Mouse (Mus musculus) layer of hippocampus, adult 2 months (tissue): ENCODE data around the gene Fsd1l. TPM values are rescaled to one million over a fixed set of nuclear protein-coding genes. Genes with fewer than 3 reads are reported as not detected.
"Not testable (repeated sequence)": the region's sequence is repeated elsewhere in the genome, so short reads cannot be mapped to it uniquely, and the experiment has no call there.

Experiments
- DNase-seq, 2 experiments: peaks; one replicate each; pipeline ENCODE4 v3.0.0; 2022; ENCODE audit warnings: low spot score in 2 of 2
- H3K27ac ChIP-seq: fragments of 200-600 bp; 2 replicates; pipeline ENCODE4 v1.8.1; 2022
- H3K4me3 ChIP-seq: fragments of 200-600 bp; 2 replicates; pipeline ENCODE4 v1.8.1; 2022; ENCODE audit warnings: mild to moderate bottlenecking
- CTCF ChIP-seq: fragments of 200-600 bp; conservative IDR thresholded peaks from 2 replicates; pipeline ENCODE4 v1.8.1; 2022; ENCODE audit warnings: antibody characterized with exemption, mild to moderate bottlenecking, moderate library complexity
- total RNA-seq, 2 experiments: library from RNA; stranded (reverse); gene quantifications; 2 replicates each; pipeline ENCODE4 v1.2.3; 2021

Gene Fsd1l
- total RNA-seq, 2 experiments from 2014 or later: 29.2 to 32.5 TPM

DNA sequence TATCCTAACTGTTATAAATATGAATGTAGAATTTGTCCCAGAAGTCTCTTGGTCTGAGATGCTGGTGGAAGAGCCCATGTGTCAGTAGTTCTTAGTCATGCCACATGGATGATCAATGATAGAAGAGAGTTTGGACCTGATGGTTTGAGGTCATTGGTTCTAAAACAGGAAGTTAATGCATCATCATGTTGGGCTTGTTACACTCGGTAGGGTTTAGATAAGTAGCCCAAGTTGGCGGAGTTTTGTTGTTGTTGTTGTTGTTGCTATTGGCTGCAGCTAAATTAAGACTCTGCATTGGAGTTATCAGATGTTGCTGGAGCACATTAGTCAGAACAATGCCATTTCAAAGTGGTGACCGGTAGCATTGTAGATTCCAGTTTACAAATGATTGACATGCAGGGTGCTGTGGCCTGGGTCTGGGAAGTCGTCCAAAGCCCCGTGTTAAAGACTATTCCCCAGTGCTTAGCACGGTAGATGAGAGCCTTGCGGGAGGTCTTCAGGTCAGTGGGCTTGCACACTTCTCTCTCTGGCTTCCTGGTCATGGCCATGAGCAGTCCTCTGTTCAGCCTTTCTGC lies 7.4 kb downstream of the Fsd1l start:
- TF ChIP-seq CTCF: no peak
- H3K27ac ChIP-seq: no peak overlapping the region
- no peak overlapping the region for H3K4me3 ChIP-seq
- no peak for DNase-seq

GRCm38 (mm10) chr4:53658029-53658428 lies 26.8 kb downstream of the Fsd1l start:
- no peak for TF ChIP-seq CTCF

DNA sequence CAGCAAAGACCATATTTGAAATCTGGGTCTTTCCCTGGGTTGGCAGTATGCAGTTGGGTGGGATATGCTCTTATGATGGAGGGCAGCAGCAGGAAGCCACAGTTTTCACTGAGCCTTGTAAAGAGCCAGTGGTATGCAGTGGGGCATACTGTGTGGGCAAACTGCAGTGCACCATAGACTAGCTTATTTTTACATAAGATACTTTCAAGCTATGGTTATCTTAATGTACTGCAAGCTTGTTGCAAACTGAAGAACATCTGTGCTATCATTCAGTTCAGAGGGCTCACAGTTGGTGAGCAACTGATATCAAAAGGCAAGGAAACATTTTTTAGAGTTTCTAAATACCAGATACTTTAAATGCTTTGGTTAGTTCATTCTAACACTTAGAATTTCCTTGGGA lies 29.4 kb downstream of the Fsd1l start:
- Histone ChIP-seq H3K27ac (no peak overlapping the region), H3K4me3 (no peak overlapping the region)
- no peak for DNase-seq
- no peak for TF ChIP-seq CTCF

More at GRCm38 (mm10) chr4:53658029-53658428, 26.8 kb downstream of the Fsd1l start:
- H3K4me3 ChIP-seq: no peak overlapping the region
- DNase-seq: no peak
- peak overlapping the region; percentile 63 for H3K27ac ChIP-seq

- H3K4me3 ChIP-seq: no peak overlapping the region
- no peak for TF ChIP-seq CTCF
- DNase-seq: no peak
- H3K27ac ChIP-seq: no peak overlapping the region
These were observed 50.8 kb downstream of the Fsd1l start for GRCm38 (mm10) chr4:53682092-53682491.

DNA sequence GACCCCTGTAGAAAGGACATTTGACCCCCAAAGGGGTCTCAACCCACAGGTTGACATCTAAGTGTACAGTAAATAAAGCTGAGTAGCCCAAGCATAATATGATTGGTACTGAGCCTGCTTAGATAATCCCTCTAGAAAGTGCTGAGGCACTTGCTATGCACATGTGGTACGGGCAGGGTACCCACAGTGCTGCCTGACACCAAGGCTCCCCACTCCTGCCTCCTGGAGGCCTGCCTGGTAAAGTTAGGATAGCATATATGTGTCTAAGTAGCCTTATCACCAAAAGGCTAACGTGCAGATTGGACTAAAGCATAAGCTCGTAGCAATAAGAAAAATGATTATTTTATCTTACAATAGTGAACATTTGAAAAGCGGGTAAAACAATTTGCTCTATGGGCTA lies 57.7 kb downstream of the Fsd1l start:
- DNase-seq: no peak
- no peak for TF ChIP-seq CTCF
- H3K4me3 ChIP-seq: no peak overlapping the region
- H3K27ac ChIP-seq: no peak overlapping the region

GRCm38 (mm10) chr4:53691418-53691817 lies 60.1 kb downstream of the Fsd1l start:
- no peak overlapping the region for H3K27ac ChIP-seq
- TF ChIP-seq CTCF: no peak
- DNase-seq: no peak
- H3K4me3 ChIP-seq: no peak overlapping the region

- H3K4me3 ChIP-seq, DNase-seq, H3K27ac ChIP-seq: not testable (repeated sequence)
These were observed 77.9 kb downstream of the Fsd1l start for GRCm38 (mm10) chr4:53709166-53709565.

DNA sequence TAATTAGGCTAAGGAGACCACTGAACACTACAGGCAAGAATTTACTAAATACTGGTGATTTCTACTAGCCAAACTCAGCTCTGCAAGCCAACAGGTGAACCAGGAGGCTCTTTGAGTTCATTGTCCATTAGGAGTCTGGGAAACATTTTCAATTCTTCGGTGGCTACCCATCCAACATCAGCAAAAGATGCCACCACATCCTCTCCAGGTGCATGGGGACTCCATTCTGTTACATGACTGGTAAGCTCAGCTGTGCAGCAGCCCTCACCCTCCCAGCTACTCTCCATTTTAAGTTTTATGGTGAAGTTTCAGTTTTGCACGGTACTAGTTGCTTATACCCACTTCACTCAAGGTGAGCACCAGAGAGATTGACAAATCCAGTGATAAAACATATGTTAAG lies 78.8 kb downstream of the Fsd1l start:
- DNase-seq: no peak
- H3K27ac ChIP-seq: no peak overlapping the region
- H3K4me3 ChIP-seq: no peak overlapping the region
- no peak for TF ChIP-seq CTCF

GRCm38 (mm10) chr4:53710555-53711328 lies 79.5 kb downstream of the Fsd1l start:
- DNase-seq: no peak
- TF ChIP-seq CTCF: no peak
- Histone ChIP-seq H3K27ac (no peak overlapping the region), H3K4me3 (no peak overlapping the region)

GRCm38 (mm10) chr4:53713704-53714050 lies 82.4 kb downstream of the Fsd1l start, which contains the start of gene Fktn:
Fktn (plus strand) TSS chr4:53713998.
- H3K4me3 ChIP-seq: peak within 1 kb of the TSS; percentile 96
- TF ChIP-seq CTCF: no peak
- DNase-seq: no peak
- H3K27ac ChIP-seq: peak within 1 kb of the TSS; percentile 97

GRCm38 (mm10) chr4:53714051-53714814 lies 83.0 kb downstream of the Fsd1l start:
- TF ChIP-seq CTCF: no peak
- peak; percentile 83 to 86 for DNase-seq
- Histone ChIP-seq H3K27ac (peak overlapping the region; percentile 97), H3K4me3 (peak overlapping the region; percentile 96)

GRCm38 (mm10) chr4:53715977-53716376 lies 84.7 kb downstream of the Fsd1l start:
- no peak overlapping the region for H3K4me3 ChIP-seq
- peak; percentile 67 for TF ChIP-seq CTCF
- DNase-seq: no peak
- H3K27ac ChIP-seq: no peak overlapping the region

DNA sequence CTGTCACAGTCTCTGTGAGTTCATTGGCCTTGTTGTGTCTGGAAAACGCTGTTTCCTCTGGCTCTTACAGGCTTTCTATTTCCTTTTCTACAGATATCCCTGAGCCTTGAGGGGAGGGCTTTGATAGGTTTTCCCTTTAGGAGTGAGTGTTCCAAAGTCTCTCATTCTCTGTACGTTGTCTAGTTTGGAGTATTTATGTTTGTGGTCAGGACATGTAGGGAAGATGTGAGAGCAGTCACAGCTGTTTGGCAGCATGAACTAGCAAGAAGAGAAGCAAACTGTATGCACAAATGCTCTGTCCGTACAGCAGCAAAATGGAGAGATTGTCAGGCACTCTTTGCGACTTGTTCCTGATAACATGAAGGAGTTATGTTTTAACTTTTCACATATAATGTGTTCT lies 86.3 kb downstream of the Fsd1l start:
- no peak for TF ChIP-seq CTCF
- H3K27ac ChIP-seq: no peak overlapping the region

More for the DNA sequence above, 86.3 kb downstream of the Fsd1l start:
- H3K4me3 ChIP-seq: no peak overlapping the region
- DNase-seq: no peak
